Mouse (Mus musculus): ENCODE results near the gene Tbx19. TPM values are rescaled to one million over a fixed set of nuclear protein-coding genes. Genes with fewer than 3 reads are reported as not detected.

The Tbx19 gene
- polyA plus RNA-seq, 1 experiment from 2014 or later = not detected

DNA sequence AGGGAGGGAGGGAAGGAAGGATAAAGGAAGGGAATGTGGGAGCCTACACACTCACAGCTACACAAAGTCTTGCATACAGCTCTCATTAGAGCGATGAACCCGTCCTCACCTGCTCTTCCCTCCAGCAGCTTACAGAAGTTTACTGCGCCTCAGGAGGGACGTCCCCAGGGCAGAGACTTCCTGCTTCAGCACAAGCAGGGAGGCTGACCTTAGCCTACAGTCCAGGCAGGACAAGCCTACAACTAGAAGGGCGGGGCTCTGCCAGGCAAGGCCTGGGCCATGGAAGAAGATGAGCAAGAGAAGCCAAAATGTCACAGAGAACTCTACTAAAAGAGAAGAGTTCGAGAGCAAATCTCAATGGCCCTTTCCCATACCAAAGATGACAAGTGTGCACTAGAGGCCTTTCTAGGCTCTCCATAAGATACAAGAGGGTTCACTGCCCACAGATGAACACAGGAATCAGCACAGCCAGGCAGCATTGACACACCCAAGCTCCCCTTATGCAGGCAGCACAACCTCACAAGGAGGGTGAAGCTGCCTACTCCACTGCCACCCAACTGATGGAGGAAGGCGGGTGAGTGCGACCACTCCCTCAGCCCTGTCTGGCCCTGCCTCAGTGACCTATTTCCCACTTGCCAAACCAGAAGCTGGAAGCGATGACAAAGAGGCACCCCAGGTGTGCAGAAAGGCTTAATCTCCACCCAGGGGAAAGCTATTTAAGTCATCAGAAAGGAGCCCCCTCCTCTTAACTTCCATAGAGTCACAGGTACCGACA lies 28.4 kb upstream of the Tbx19 start:
- 75% methylated on average over 10 of the region's 10 CpGs for WGBS
- H3K36me3 ChIP-seq (ENCODE audit: control insufficient read depth, insufficient read depth, low read length) = no peaks in the 10 kb centered on the region
- H3K4me2 ChIP-seq (ENCODE audit: low read length) = no peak overlapping the region

DNA sequence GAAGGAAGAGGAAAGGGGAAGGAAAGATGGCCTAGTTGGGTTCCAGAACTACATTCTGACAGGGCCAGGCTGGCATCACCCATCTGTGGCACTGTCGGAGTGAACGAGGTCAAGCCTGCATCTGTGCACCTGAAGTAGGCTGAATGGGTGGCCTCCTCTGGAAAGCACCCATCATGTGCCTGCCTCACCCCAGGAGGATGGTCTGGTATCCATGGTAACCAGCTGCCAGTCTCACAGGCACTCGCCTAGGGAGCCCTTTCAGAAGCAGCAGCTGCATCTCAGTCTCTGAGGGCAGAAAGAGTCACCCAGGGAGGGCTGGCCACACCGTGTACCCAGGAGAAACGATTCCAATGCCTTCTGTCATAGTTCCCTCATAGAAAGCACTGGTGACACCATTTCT lies 26.8 kb upstream of the Tbx19 start:
- 39% methylated on average over 5 of the region's 5 CpGs for WGBS
- H3K9ac ChIP-seq (ENCODE audit: low read depth, low read length) = no peak overlapping the region
- H3K4me3 ChIP-seq (ENCODE audit: low read length) = no peak overlapping the region
- peaks cover 3% of the 10 kb centered on the region for H3K4me1 ChIP-seq (ENCODE audit: control insufficient read depth, insufficient read depth, low read depth, low read length)
- H3K4me2 ChIP-seq (ENCODE audit: low read length) = no peak overlapping the region
- no peaks in the 10 kb centered on the region for H3K27me3 ChIP-seq (replicated peaks; ENCODE audit: control insufficient read depth, insufficient read depth, low read length)
- no peaks in the 10 kb centered on the region for H3K36me3 ChIP-seq (ENCODE audit: control insufficient read depth, insufficient read depth, low read length)
- no peak overlapping the region for H3K27ac ChIP-seq (ENCODE audit: low read depth, low read length)
- H3K9me3 ChIP-seq (ENCODE audit: control insufficient read depth, low read length) = no peaks in the 10 kb centered on the region
- peak; percentile 34; the same call in 1 of the 2 replicates for ATAC-seq

More for the DNA sequence above, 28.4 kb upstream of the Tbx19 start:
- peaks cover 8% of the 10 kb centered on the region for H3K4me1 ChIP-seq (ENCODE audit: control insufficient read depth, insufficient read depth, low read depth, low read length)
- H3K27me3 ChIP-seq (replicated peaks; ENCODE audit: control insufficient read depth, insufficient read depth, low read length) = no peaks in the 10 kb centered on the region
- H3K4me3 ChIP-seq (ENCODE audit: low read length) = no peak overlapping the region
- H3K27ac ChIP-seq (ENCODE audit: low read depth, low read length) = no peak overlapping the region
- H3K9me3 ChIP-seq (ENCODE audit: control insufficient read depth, low read length) = no peaks in the 10 kb centered on the region
- no peak for ATAC-seq
- no peak overlapping the region for H3K9ac ChIP-seq (ENCODE audit: low read depth, low read length)

DNA sequence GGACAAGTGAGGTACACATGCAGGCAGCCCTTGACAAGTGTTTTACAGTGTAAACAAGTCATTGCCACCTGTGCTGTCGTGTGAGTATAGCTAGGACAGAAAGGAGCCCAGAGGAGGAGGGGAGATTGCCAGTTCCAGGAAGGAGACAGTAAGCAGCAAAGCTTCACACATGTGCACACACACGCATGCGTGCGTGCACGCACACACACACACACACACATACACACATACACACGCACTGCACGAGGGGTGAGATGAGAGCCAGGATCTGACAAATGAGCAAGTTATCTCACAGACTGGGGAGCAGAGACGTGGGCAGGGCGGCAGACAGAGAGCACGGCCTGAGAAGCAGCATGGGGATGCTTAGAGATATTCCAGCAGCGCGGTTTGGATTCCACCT lies 25.9 kb upstream of the Tbx19 start:
- H3K36me3 ChIP-seq (ENCODE audit: control insufficient read depth, insufficient read depth, low read length) = no peaks in the 10 kb centered on the region
- H3K4me2 ChIP-seq (ENCODE audit: low read length) = no peak overlapping the region
- ATAC-seq = no peak
- H3K4me3 ChIP-seq (ENCODE audit: low read length) = no peak overlapping the region
- no peaks in the 10 kb centered on the region for H3K9me3 ChIP-seq (ENCODE audit: control insufficient read depth, low read length)
- no peak overlapping the region for H3K9ac ChIP-seq (ENCODE audit: low read depth, low read length)
- H3K27ac ChIP-seq (ENCODE audit: low read depth, low read length) = no peak overlapping the region
- H3K4me1 ChIP-seq (ENCODE audit: control insufficient read depth, insufficient read depth, low read depth, low read length) = peaks cover 3% of the 10 kb centered on the region; the same call in 1 of the 2 replicates
- WGBS = 81% methylated on average over 12 of the region's 12 CpGs
- H3K27me3 ChIP-seq (replicated peaks; ENCODE audit: control insufficient read depth, insufficient read depth, low read length) = no peaks in the 10 kb centered on the region

DNA sequence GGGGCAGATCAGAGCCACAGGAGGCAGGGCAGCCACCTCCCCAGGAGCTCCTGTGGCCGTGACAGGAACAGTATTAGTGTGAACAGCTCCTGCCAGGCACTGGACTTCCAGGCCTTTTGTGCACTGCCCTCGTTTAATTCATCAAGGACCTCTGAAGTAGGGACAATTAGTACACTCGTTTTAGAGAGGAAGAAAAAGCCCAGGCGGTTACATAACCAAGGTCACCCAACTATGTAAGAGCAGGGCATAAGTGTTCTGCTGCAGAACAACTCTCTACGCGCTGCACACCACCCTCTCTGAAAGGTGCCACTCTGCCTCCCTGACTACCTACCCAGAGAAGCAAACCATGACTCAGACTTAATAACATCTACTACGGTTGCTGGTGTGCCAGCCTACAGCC lies 24.5 kb upstream of the Tbx19 start:
- H3K9ac ChIP-seq (ENCODE audit: low read depth, low read length) = no peak overlapping the region
- H3K36me3 ChIP-seq (ENCODE audit: control insufficient read depth, insufficient read depth, low read length) = no peaks in the 10 kb centered on the region
- no peaks in the 10 kb centered on the region for H3K27me3 ChIP-seq (replicated peaks; ENCODE audit: control insufficient read depth, insufficient read depth, low read length)
- H3K27ac ChIP-seq (ENCODE audit: low read depth, low read length) = no peak overlapping the region
- no peak overlapping the region for H3K4me3 ChIP-seq (ENCODE audit: low read length)
- no peaks in the 10 kb centered on the region for H3K9me3 ChIP-seq (ENCODE audit: control insufficient read depth, low read length)
- H3K4me2 ChIP-seq (ENCODE audit: low read length) = no peak overlapping the region
- 64% methylated on average over 7 of the region's 7 CpGs for WGBS
- peaks cover 3% of the 10 kb centered on the region; the same call in 1 of the 2 replicates for H3K4me1 ChIP-seq (ENCODE audit: control insufficient read depth, insufficient read depth, low read depth, low read length)
- ATAC-seq = no peak

DNA sequence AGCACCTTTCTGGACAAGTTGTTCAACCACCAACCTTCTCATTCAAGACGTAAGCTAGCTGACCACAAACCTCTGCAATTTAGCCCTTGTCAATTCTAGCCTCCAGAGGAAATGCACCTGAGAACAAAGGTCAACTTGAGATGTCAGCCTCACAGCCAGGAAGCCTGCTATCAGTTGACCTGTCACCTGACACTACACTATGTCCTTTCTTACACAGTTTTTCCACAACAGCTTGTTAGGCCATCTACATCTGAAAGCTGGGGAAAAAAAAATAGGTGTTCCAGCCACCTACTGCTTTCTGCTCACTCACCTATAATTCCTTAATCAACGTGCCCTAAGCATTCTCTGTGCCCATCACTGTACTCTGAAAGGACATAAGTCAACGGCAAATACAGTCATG lies 23.6 kb upstream of the Tbx19 start:
- WGBS = 88% methylated on average over 3 of the region's 3 CpGs
- ATAC-seq = no peak
- Histone ChIP-seq H3K4me2 (ENCODE audit: low read length) (no peak overlapping the region), H3K9ac (ENCODE audit: low read depth, low read length) (no peak overlapping the region), H3K27ac (ENCODE audit: low read depth, low read length) (no peak overlapping the region), H3K27me3 (replicated peaks; ENCODE audit: control insufficient read depth, insufficient read depth, low read length) (no peaks in the 10 kb centered on the region), H3K36me3 (ENCODE audit: control insufficient read depth, insufficient read depth, low read length) (no peaks in the 10 kb centered on the region), H3K4me3 (ENCODE audit: low read length) (no peak overlapping the region), H3K9me3 (ENCODE audit: control insufficient read depth, low read length) (no peaks in the 10 kb centered on the region), H3K4me1 (ENCODE audit: control insufficient read depth, insufficient read depth, low read depth, low read length) (peaks cover 3% of the 10 kb centered on the region; the same call in 1 of the 2 replicates)

DNA sequence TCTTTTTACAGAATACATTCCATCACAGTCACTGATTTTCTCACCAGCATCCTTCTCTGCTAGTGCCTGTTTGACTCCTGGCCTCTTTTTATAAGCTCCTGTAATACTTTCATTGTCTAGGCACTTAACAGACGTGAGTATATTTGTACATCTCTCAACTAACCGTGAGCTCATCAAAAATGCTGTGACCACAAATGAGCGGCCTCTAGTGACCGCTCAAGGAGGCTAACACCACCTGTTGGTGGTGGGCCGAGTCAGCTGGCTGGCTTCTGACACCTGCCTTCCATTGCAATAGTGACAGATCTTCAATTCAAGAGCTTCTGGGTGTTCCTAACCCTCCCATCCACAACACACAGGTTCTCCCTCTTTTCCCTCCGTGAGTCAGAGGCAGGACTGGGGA lies 22.8 kb upstream of the Tbx19 start:
- Histone ChIP-seq H3K27ac (ENCODE audit: low read depth, low read length) (no peak overlapping the region), H3K36me3 (ENCODE audit: control insufficient read depth, insufficient read depth, low read length) (no peaks in the 10 kb centered on the region), H3K9ac (ENCODE audit: low read depth, low read length) (no peak overlapping the region), H3K9me3 (ENCODE audit: control insufficient read depth, low read length) (no peaks in the 10 kb centered on the region), H3K4me3 (ENCODE audit: low read length) (no peak overlapping the region), H3K4me1 (ENCODE audit: control insufficient read depth, insufficient read depth, low read depth, low read length) (peaks cover 3% of the 10 kb centered on the region; the same call in 1 of the 2 replicates), H3K4me2 (ENCODE audit: low read length) (no peak overlapping the region), H3K27me3 (replicated peaks; ENCODE audit: control insufficient read depth, insufficient read depth, low read length) (no peaks in the 10 kb centered on the region)
- ATAC-seq = no peak
- WGBS = 78% methylated on average over 6 of the region's 6 CpGs

DNA sequence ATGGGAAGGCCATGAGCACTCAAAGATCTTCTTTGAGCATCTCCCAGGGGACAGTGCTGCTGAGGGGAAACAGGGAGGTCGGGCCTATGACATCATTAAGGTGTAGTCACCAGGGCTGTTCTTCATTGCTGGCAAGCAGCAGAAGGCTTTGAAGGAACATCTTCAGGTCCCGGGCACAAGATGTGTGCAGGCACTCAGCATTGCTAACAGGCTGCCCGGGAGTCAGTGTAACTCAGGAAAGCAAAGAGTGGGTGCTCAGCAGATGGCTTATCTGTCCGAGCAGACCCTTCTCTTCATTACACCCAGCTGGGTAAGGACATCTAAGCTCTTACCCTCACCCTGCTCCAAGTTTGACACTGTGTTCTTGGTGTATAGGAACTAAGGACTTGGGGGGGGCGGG lies 18.7 kb upstream of the Tbx19 start:
- no peaks in the 10 kb centered on the region for H3K27me3 ChIP-seq (replicated peaks; ENCODE audit: control insufficient read depth, insufficient read depth, low read length)
- H3K4me1 ChIP-seq (ENCODE audit: control insufficient read depth, insufficient read depth, low read depth, low read length) = no peaks in the 10 kb centered on the region
- no peak for ATAC-seq
- H3K9ac ChIP-seq (ENCODE audit: low read depth, low read length) = no peak overlapping the region
- no peak overlapping the region for H3K27ac ChIP-seq (ENCODE audit: low read depth, low read length)
- no peak overlapping the region for H3K4me2 ChIP-seq (ENCODE audit: low read length)
- no peaks in the 10 kb centered on the region for H3K36me3 ChIP-seq (ENCODE audit: control insufficient read depth, insufficient read depth, low read length)
- 77% methylated on average over 5 of the region's 5 CpGs for WGBS
- H3K4me3 ChIP-seq (ENCODE audit: low read length) = no peak overlapping the region
- H3K9me3 ChIP-seq (ENCODE audit: control insufficient read depth, low read length) = no peaks in the 10 kb centered on the region

DNA sequence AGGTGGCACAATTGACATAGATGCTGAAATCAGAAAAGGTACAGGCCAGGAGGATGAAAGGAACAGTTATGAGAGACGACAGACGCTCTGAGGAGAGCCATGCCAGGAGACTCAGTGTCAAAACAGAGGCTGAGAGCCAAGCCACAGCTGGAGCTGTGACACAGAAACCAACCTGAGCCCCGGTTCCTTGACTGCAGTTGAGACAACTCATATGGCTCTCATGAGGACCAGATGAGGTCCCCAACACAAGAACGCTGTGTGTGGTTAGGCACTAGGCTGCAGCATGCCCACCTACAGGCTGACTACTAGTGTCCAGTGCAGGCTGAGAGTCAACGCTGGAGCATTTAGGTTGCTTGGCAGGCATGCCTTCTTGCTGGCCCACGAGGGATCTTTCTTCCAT lies 17.5 kb upstream of the Tbx19 start:
- Histone ChIP-seq H3K4me1 (ENCODE audit: control insufficient read depth, insufficient read depth, low read depth, low read length) (no peaks in the 10 kb centered on the region), H3K27ac (ENCODE audit: low read depth, low read length) (no peak overlapping the region), H3K9me3 (ENCODE audit: control insufficient read depth, low read length) (no peaks in the 10 kb centered on the region), H3K4me3 (ENCODE audit: low read length) (no peak overlapping the region), H3K9ac (ENCODE audit: low read depth, low read length) (no peak overlapping the region), H3K4me2 (ENCODE audit: low read length) (no peak overlapping the region), H3K36me3 (ENCODE audit: control insufficient read depth, insufficient read depth, low read length) (no peaks in the 10 kb centered on the region), H3K27me3 (replicated peaks; ENCODE audit: control insufficient read depth, insufficient read depth, low read length) (no peaks in the 10 kb centered on the region)
- 77% methylated on average over 6 of the region's 6 CpGs for WGBS
- no peak for ATAC-seq

DNA sequence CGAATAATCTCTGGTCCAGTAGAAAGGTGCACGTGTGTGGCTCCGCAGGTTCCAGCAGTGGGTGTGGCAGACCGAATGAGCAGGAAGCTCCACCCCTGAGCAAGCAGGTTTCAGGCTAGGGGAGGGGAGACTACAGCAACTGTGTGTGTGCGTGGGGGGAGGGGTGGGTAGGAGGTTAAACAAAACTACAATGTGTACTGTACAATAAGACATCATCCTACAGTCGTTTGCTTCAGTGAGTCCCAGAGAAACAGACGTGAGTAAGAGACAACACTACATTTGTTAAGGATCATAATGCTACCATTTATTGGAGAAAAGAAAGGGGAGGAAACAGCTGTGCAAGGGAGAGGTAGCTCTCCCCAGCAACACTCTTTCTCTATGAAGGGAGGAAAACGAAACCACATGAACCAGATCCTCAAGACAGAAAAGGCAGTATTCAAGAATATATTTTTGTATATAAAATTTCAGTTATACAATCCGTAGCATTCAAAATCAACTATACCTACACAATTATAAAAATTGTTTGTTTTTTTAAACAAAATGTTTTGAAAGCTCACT lies 13.6 kb upstream of the Tbx19 start:
- no peak overlapping the region for H3K27ac ChIP-seq (ENCODE audit: low read depth, low read length)
- ATAC-seq = no peak
- no peaks in the 10 kb centered on the region for H3K4me1 ChIP-seq (ENCODE audit: control insufficient read depth, insufficient read depth, low read depth, low read length)
- WGBS = 57% methylated on average over 6 of the region's 9 CpGs
- H3K9me3 ChIP-seq (ENCODE audit: control insufficient read depth, low read length) = no peaks in the 10 kb centered on the region
- no peaks in the 10 kb centered on the region for H3K36me3 ChIP-seq (ENCODE audit: control insufficient read depth, insufficient read depth, low read length)
- H3K9ac ChIP-seq (ENCODE audit: low read depth, low read length) = no peak overlapping the region
- H3K4me2 ChIP-seq (ENCODE audit: low read length) = no peak overlapping the region
- no peaks in the 10 kb centered on the region for H3K27me3 ChIP-seq (replicated peaks; ENCODE audit: control insufficient read depth, insufficient read depth, low read length)
- H3K4me3 ChIP-seq (ENCODE audit: low read length) = no peak overlapping the region

All from hindbrain, embryonic 16.5 days (tissue).